Comparison of ENCODE assay signal across 21 mouse cellular contexts in the genomic region with DNA sequence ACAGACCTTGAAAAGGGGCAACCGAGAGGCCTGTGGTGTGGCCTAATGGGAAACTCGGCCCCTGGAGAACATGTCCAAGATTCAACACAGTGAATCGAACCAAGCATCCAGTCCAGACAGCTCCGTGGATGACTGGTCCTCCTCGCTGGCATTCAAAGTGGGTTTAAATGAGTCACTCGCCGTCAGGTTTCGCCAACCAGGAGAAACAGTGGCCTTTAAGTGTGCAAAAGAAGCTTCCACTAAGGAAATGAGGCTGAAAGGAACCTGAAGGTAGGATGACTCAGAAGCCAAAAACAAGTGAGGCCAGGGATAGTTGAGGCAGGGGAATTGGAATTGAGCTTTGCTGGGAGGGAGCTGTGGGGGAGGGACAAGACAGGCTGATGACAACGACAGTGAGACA.
"Had no signal": no experiment of that assay in that cellular context is flagged by ENCODE, and none has a peak within 500 bp of the region (broad histone marks: within the 10 kb centered on the region; RNA-seq: fewer than 3 reads in every experiment).

No protein-coding gene starts in this region.

- H3K27ac ChIP-seq: gastrocnemius, adult 2 months; heart, embryonic 10.5 days; hindbrain, embryonic 10.5 days; hindbrain, embryonic 12.5 days; hindbrain, embryonic 14.5 days; intestine, embryonic 15.5 days; limb, embryonic 13.5 days; limb, embryonic 15.5 days; liver, embryonic 12.5 days; liver, embryonic 14.5 days had no signal

- H3K4me3 ChIP-seq: gastrocnemius, adult 2 months; heart, embryonic 10.5 days; heart, embryonic 12.5 days; hindbrain, embryonic 10.5 days; hindbrain, embryonic 12.5 days; intestine, embryonic 15.5 days; limb, embryonic 13.5 days; limb, embryonic 15.5 days; liver, embryonic 12.5 days had no signal

- DNase-seq: gastrocnemius, adult 2 months; gastrocnemius, postnatal 10 days; gastrocnemius, postnatal 25 days; heart, postnatal 10 days; heart, postnatal 4 days; kidney, adult 18-20 months; kidney, adult 8-10 months; kidney, postnatal 10 days; kidney, postnatal 25 days; kidney, postnatal 4 days; lung, adult 18-20 months had no signal
